Mouse (Mus musculus) Patski (cell line): Measurements from ENCODE around the gene Hk2. TPM values are rescaled to one million over a fixed set of nuclear protein-coding genes. Genes with fewer than 3 reads are reported as not detected.
"Not testable (repeated sequence)": the region's sequence is repeated elsewhere in the genome, so short reads cannot be mapped to it uniquely, and the experiment has no call there.

ENCODE experiments used
- ATAC-seq: fragments of 100-300 bp; one replicate; pipeline ENCODE4 v1.8.0; 2021
- CTCF ChIA-PET: fragments of 350-600 bp; sonication (Branson Sonifier 250); formaldehyde crosslinking; loops from one replicate; lab custom pipeline; 2022; ENCODE audit warnings: inconsistent platforms; lab: Charles Lee
- POLR2A ChIA-PET: fragments of 350-600 bp; sonication (Branson Sonifier 250); formaldehyde crosslinking; loops from one replicate; lab custom pipeline; 2022; ENCODE audit warnings: antibody characterized with exemption, inconsistent platforms; lab: Charles Lee
- DNase-seq: peaks from one replicate; pipeline ENCODE4 v3.0.0-alpha.2; 2011; ENCODE audit warnings: low read depth, low spot score
- H3K27me3 ChIP-seq: fragments of 371-371 bp; one replicate; pipeline ENCODE4 v1.5.1; 2021
- CTCF ChIP-seq: fragments of 100-300 bp; IDR thresholded peaks from one replicate; pipeline ENCODE4 v1.5.1; 2021
- in situ Hi-C: fragments of 300-500 bp; cut with MboI; formaldehyde crosslinking; loops from 3 replicates; pipeline ENCODE4 v1.11.1; 2018; ENCODE audit warnings: low pct_unique_long_range_greater_than_20kb, mixed read lengths
- polyA plus RNA-seq: library from polyadenylated mRNA; unstranded; gene quantifications from one replicate; pipeline ENCODE4 v1.2.3, GENCODE M21; 2021

Gene Hk2
- polyA plus RNA-seq, 1 experiment from 2014 or later = 75.3 TPM

- in situ Hi-C loops = loop anchor here (5.0 kb wide), 1 partner anchor 725 kb away; no protein-coding TSS in a partner anchor
- POLR2A ChIA-PET = no interaction called here
- ATAC-seq = peak; percentile 54
Measured at GRCm38 (mm10) chr6:82702593-82703017, 71.6 kb downstream of the Hk2 start.

GRCm38 (mm10) chr6:82701296-82701695, 73.0 kb downstream of the Hk2 start:
- DNase-seq (no peak), ATAC-seq (no peak)
- CTCF ChIA-PET = interaction anchor here (2.0 to 3.2 kb wide), 3 partner anchors 10 to 726 kb away, joined by 8 to 16 read pairs (median 9); no protein-coding TSS in a partner anchor
- POLR2A ChIA-PET = no interaction called here
- no peak for TF ChIP-seq CTCF
- in situ Hi-C loops = loop anchor here (5.0 kb wide), 1 partner anchor 724 kb away; no protein-coding TSS in a partner anchor
- H3K27me3 ChIP-seq = no peaks in the 10 kb centered on the region

More at GRCm38 (mm10) chr6:82702593-82703017, 71.6 kb downstream of the Hk2 start:
- TF ChIP-seq CTCF = peak; percentile 95
- no peaks in the 10 kb centered on the region for H3K27me3 ChIP-seq
- CTCF ChIA-PET = interaction anchor here (0.7 to 3.2 kb wide), 20 partner anchors 8 to 738 kb away, joined by 3 to 16 read pairs (median 4); no protein-coding TSS in a partner anchor
- DNase-seq = no peak

GRCm38 (mm10) chr6:82699831-82700230, 74.4 kb downstream of the Hk2 start:
- DNase-seq = no peak
- no peak for ATAC-seq
- no peaks in the 10 kb centered on the region for H3K27me3 ChIP-seq
- ChIA-PET CTCF (no interaction called here), POLR2A (interaction anchor here (0.5 kb wide), 2 partner anchors 31 to 1187 kb away, joined by 3 read pairs; no protein-coding TSS in a partner anchor)
- in situ Hi-C loops = loop anchor here (5.0 kb wide), 1 partner anchor 723 kb away; no protein-coding TSS in a partner anchor
- TF ChIP-seq CTCF = no peak

- ChIA-PET POLR2A (no interaction called here), CTCF (no interaction called here)
- DNase-seq (no peak), ATAC-seq (no peak)
- in situ Hi-C loops = no loop called here
- H3K27me3 ChIP-seq = no peaks in the 10 kb centered on the region
- no peak for TF ChIP-seq CTCF
Measured at GRCm38 (mm10) chr6:82696736-82697135, 77.5 kb downstream of the Hk2 start.

GRCm38 (mm10) chr6:82694668-82695067, 79.6 kb downstream of the Hk2 start:
- in situ Hi-C loops = no loop called here
- POLR2A ChIA-PET = no interaction called here
- ATAC-seq (no peak), DNase-seq (no peak)
- TF ChIP-seq CTCF = no peak
- no peaks in the 10 kb centered on the region for H3K27me3 ChIP-seq
- CTCF ChIA-PET = interaction anchor here (1.8 kb wide), 1 partner anchor 8 kb away, joined by 10 read pairs; no protein-coding TSS in a partner anchor

- no peak for TF ChIP-seq CTCF
- DNase-seq (no peak), ATAC-seq (no peak)
- ChIA-PET CTCF (no interaction called here), POLR2A (no interaction called here)
- no peaks in the 10 kb centered on the region for H3K27me3 ChIP-seq
- in situ Hi-C loops = no loop called here
Measured at GRCm38 (mm10) chr6:82689474-82689873, 84.8 kb downstream of the Hk2 start.

GRCm38 (mm10) chr6:82688586-82688985, 85.7 kb downstream of the Hk2 start:
- POLR2A ChIA-PET, H3K27me3 ChIP-seq, DNase-seq, in situ Hi-C loops, CTCF ChIA-PET, ATAC-seq: not testable (repeated sequence)

- in situ Hi-C loops = no loop called here
- ChIA-PET POLR2A (no interaction called here), CTCF (no interaction called here)
- no peak for DNase-seq
- no peak for ATAC-seq
- TF ChIP-seq CTCF = no peak
- no peaks in the 10 kb centered on the region for H3K27me3 ChIP-seq
Measured at GRCm38 (mm10) chr6:82684136-82684535, 90.1 kb downstream of the Hk2 start.

- DNase-seq = peak; percentile 22
- ATAC-seq, in situ Hi-C loops, CTCF ChIA-PET, POLR2A ChIA-PET, H3K27me3 ChIP-seq: not testable (repeated sequence)
Measured at GRCm38 (mm10) chr6:82679286-82679685, 95.0 kb downstream of the Hk2 start.

GRCm38 (mm10) chr6:82677629-82678028, 96.6 kb downstream of the Hk2 start:
- POLR2A ChIA-PET, in situ Hi-C loops, H3K27me3 ChIP-seq, CTCF ChIA-PET, ATAC-seq, DNase-seq: not testable (repeated sequence)

Other genes starting within 250 kb of the Hk2 start
- 64.1 TPM for gene Pole4, start 69.1 kb downstream of the Hk2 start, polyA plus RNA-seq
- 2.1 TPM for gene Sema4f, start 165.3 kb upstream of the Hk2 start, polyA plus RNA-seq
- not detected for gene M1ap, start 172.4 kb upstream of the Hk2 start, polyA plus RNA-seq